Comparison of ENCODE assay signal across 15 mouse cellular contexts in the genomic region with DNA sequence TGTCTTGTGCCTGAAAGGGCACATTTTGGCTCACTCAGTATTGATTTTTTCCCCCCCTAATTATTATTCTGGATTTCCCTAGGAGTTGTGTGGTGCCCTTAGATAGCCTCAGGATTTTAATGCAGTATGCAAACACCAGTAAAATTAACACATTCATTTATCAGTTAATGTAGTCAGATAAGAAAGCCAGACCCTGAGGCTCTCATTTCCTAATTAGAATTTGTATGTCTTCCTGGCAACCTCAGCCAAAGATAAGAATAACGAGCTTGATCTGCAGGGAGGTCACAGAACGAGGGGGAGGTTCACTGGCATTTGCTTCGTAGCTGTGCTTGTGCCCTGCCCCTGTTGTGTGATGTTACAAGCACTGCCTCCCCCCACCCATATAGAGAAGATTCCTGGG. TPM values are rescaled to one million over a fixed set of nuclear protein-coding genes. Genes with fewer than 3 reads are reported as not detected.
A peak's percentile ranks its signal among the peaks of the same experiment; 100 is the strongest.
DNase-seq lines count a peak whose midpoint lies in the region; ATAC-seq lines count a peak whose summit lies in the region.
"Had no signal": no experiment of that assay in that cellular context is flagged by ENCODE, and none has a peak within 500 bp of the region (broad histone marks: within the 10 kb centered on the region; RNA-seq: fewer than 3 reads in every experiment).

No protein-coding gene starts in this region.

- H3K27me3 ChIP-seq in heart, embryonic 14.5 days (ENCODE audit: control insufficient read depth, insufficient read depth, low read length): no peaks in the 10 kb centered on the region
- H3K27me3 ChIP-seq in midbrain, embryonic 10.5 days (ENCODE audit: low read depth, poor library complexity, severe bottlenecking): peaks cover 33% of the 10 kb centered on the region
- H3K27me3 ChIP-seq in midbrain, embryonic 11.5 days (ENCODE audit: control insufficient read depth, insufficient read depth, low read length): no peaks in the 10 kb centered on the region
- H3K27me3 ChIP-seq: CH12.LX, Patski had no signal

- no peak for ATAC-seq in heart, embryonic 14.5 days (ENCODE audit: insufficient number of reproducible peaks, insufficient read depth, low FRiP score, low read depth)
- no peak for ATAC-seq in midbrain, embryonic 11.5 days (ENCODE audit: low FRiP score)
- ATAC-seq: intestine, embryonic 16.5 days; Patski had no signal

- no peaks in the 10 kb centered on the region for H3K9me3 ChIP-seq in heart, embryonic 14.5 days (ENCODE audit: control insufficient read depth, low read length)
- H3K9me3 ChIP-seq in midbrain, embryonic 10.5 days (replicated peaks): no peaks in the 10 kb centered on the region
- H3K9me3 ChIP-seq in midbrain, embryonic 11.5 days (ENCODE audit: control insufficient read depth, low read length): no peaks in the 10 kb centered on the region

- no peak overlapping the region for H3K4me2 ChIP-seq in heart, embryonic 14.5 days (ENCODE audit: low read length)
- H3K4me2 ChIP-seq in midbrain, embryonic 11.5 days: no peak overlapping the region

- peaks cover 11% of the 10 kb centered on the region for H3K36me3 ChIP-seq in heart, embryonic 14.5 days (ENCODE audit: control insufficient read depth, insufficient read depth, low read length)
- H3K36me3 ChIP-seq in midbrain, embryonic 10.5 days: peaks cover 2% of the 10 kb centered on the region; the same call in 1 of the 2 replicates
- H3K36me3 ChIP-seq in midbrain, embryonic 11.5 days (ENCODE audit: control insufficient read depth, insufficient read depth, low read length): no peaks in the 10 kb centered on the region

- peak overlapping the region in 1 of 2 experiments; percentile 95; a peak in 2 of 4 replicates for H3K27ac ChIP-seq in heart, embryonic 14.5 days (replicated peaks in 1 of 2; ENCODE audit: control insufficient read depth in 1 of 2, insufficient read depth in 1 of 2, low read depth in 2 of 2, low read length in 2 of 2)
- H3K27ac ChIP-seq in midbrain, embryonic 10.5 days (replicated peaks): 0 out of 2 replicates have a peak overlapping the region, but pooled peaks have one; percentile 38
- no peak overlapping the region for H3K27ac ChIP-seq in midbrain, embryonic 11.5 days (ENCODE audit: low read depth, low read length)

- peak overlapping the region; percentile 42; the same call in 1 of the 2 replicates for H3K9ac ChIP-seq in heart, embryonic 14.5 days (ENCODE audit: low read length)
- no peak overlapping the region for H3K9ac ChIP-seq in midbrain, embryonic 11.5 days (ENCODE audit: low read length)

- 9% methylated on average over 3 of the region's 3 CpGs for WGBS in heart, embryonic 14.5 days
- 32% methylated on average over 3 of the region's 3 CpGs for WGBS in midbrain, embryonic 10.5 days
- 32% methylated on average over 3 of the region's 3 CpGs for WGBS in midbrain, embryonic 11.5 days

- no peak overlapping the region for H3K4me3 ChIP-seq in heart, embryonic 14.5 days (ENCODE audit: control insufficient read depth in 1 of 2, insufficient read depth in 1 of 2, low read depth in 1 of 2, low read length in 2 of 2)
- H3K4me3 ChIP-seq in midbrain, embryonic 10.5 days: no peak overlapping the region
- no peak overlapping the region for H3K4me3 ChIP-seq in midbrain, embryonic 11.5 days (ENCODE audit: low read depth, low read length)

- peak; percentile 21 for DNase-seq in adrenal gland, adult 2 months
- no peak for DNase-seq in adrenal gland, postnatal 14 days
- DNase-seq in heart, adult 18-20 months: no peak
- no peak for DNase-seq in midbrain, embryonic 10.5 days (ENCODE audit: low spot score)
- no peak for DNase-seq in midbrain, embryonic 11.5 days (ENCODE audit: low spot score, missing footprints)
- no peak for DNase-seq in left cerebral cortex, adult 9 months (ENCODE audit: low spot score in 2 of 2)
- no peak for DNase-seq in urinary bladder, postnatal 14 days (ENCODE audit: low spot score)
- DNase-seq: cerebellum, adult 2 months; kidney, postnatal 10 days; right cerebral cortex, postnatal 25 days; thymus, adult 18-20 months had no signal

- peaks cover 72 to 100% of the 10 kb centered on the region in 2 experiments for H3K4me1 ChIP-seq in heart, embryonic 14.5 days (ENCODE audit: control insufficient read depth in 2 of 2, insufficient read depth in 2 of 2, low read length in 2 of 2)
- peaks cover 70% of the 10 kb centered on the region for H3K4me1 ChIP-seq in midbrain, embryonic 10.5 days
- H3K4me1 ChIP-seq in midbrain, embryonic 11.5 days (ENCODE audit: control insufficient read depth, insufficient read depth, low read length): peaks cover 32% of the 10 kb centered on the region

RNA-seq across cellular contexts. Expression of a gene that starts 12.7 kb away (rescaled TPM):
- total RNA-seq in adrenal gland, adult 2 months (2021): 100 to 1,000 TPM; 143 to 425 TPM
- polyA plus RNA-seq in adrenal gland, adult 2 months (2012; rRNA removed): 196 and 360 TPM in 2 replicates
- 129 and 192 TPM in 2 replicates for total RNA-seq in adrenal gland, postnatal 14 days (2021)
- 24.5 and 26.9 TPM in 2 replicates for polyA plus RNA-seq in heart, embryonic 14.5 days (2014; fragmentation: Nextera tagmentation; extraction: Ambion mirVana)
- total RNA-seq in heart, adult 18-20 months (2021): 100 to 1,000 TPM; 298 to 330 TPM
- 6.4 and 7.2 TPM in 2 replicates for polyA plus RNA-seq in midbrain, embryonic 10.5 days (2016; fragmentation: Nextera tagmentation; extraction: Ambion mirVana)
- 3.0 and 4.3 TPM in 2 replicates for polyA plus RNA-seq in midbrain, embryonic 11.5 days (2014; fragmentation: Nextera tagmentation; extraction: Ambion mirVana)
